In the genomic region with DNA sequence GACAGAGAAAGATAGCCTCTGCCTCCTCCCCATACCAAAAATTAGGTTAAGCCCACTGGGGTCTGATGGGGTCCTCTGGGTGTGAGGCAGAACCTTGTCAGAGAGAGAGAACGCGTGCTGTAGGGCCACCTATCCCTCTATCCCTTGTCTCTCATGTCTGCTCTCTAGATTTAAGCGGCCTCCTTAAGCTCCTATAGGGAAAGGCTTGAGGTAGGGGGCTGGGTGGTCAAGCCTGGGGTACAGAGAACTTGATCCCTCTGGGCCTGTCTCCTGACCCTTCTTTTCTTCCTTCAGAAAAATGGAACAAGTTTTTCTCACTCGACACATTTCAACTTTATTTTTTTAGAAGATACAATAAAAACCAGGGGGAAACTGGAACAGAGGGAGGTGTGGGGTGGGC, we compare ENCODE assay signal across 29 mouse cellular contexts. TPM values are rescaled to one million over a fixed set of nuclear protein-coding genes. Genes with fewer than 3 reads are reported as not detected.
A peak's percentile ranks its signal among the peaks of the same experiment; 100 is the strongest.
DNase-seq lines count a peak whose midpoint lies in the region; ATAC-seq and TF ChIP-seq lines count a peak whose summit lies in the region.
"Had no signal": no experiment of that assay in that cellular context is flagged by ENCODE, and none has a peak within 500 bp of the region (broad histone marks: within the 10 kb centered on the region; RNA-seq: fewer than 3 reads in every experiment).

No protein-coding gene starts in this region.

- TF ChIP-seq CTCF in layer of hippocampus, adult 2 months (conservative IDR thresholded peaks at IDR 0.05), result no peak
- no peak for TF ChIP-seq CTCF in lung, postnatal 0 days (IDR thresholded peaks at IDR 0.05)

- no peak for TF ChIP-seq EP300 in lung, postnatal 0 days (IDR thresholded peaks at IDR 0.05)

- H3K4me1 ChIP-seq in forebrain, embryonic 14.5 days (ENCODE audit: control insufficient read depth, insufficient read depth, low read length), result peaks cover 19% of the 10 kb centered on the region
- H3K4me1 ChIP-seq in hindbrain, embryonic 16.5 days (ENCODE audit: control insufficient read depth, insufficient read depth, low read depth, low read length), result peaks cover 17% of the 10 kb centered on the region
- peaks cover 3% of the 10 kb centered on the region; the same call in 1 of the 2 replicates for H3K4me1 ChIP-seq in lung, postnatal 0 days (ENCODE audit: insufficient read depth, low read depth, low read length)

- no peak for ATAC-seq in forebrain, embryonic 14.5 days
- ATAC-seq in hindbrain, embryonic 16.5 days, result no peak
- ATAC-seq in lung, postnatal 0 days, result no peak
- ATAC-seq: intestine, embryonic 15.5 days; liver, postnatal 0 days; midbrain, embryonic 16.5 days had no signal

- WGBS in forebrain, embryonic 14.5 days, result 73% methylated on average over 4 of the region's 4 CpGs
- 72% methylated on average over 4 of the region's 4 CpGs for WGBS in hindbrain, embryonic 16.5 days
- WGBS in lung, postnatal 0 days, result 67% methylated on average over 4 of the region's 4 CpGs

- H3K9me3 ChIP-seq in forebrain, embryonic 14.5 days (replicated peaks; ENCODE audit: control insufficient read depth, low read length), result no peaks in the 10 kb centered on the region
- H3K9me3 ChIP-seq in hindbrain, embryonic 16.5 days (ENCODE audit: control insufficient read depth, low read length), result no peaks in the 10 kb centered on the region
- H3K9me3 ChIP-seq in lung, postnatal 0 days (ENCODE audit: low read length), result no peaks in the 10 kb centered on the region
- H3K9me3 ChIP-seq: embryonic facial prominence, embryonic 13.5 days; heart, embryonic 10.5 days; intestine, embryonic 15.5 days; limb, embryonic 12.5 days; midbrain, embryonic 10.5 days had no signal

- H3K4me3 ChIP-seq in layer of hippocampus, adult 2 months, result no peak overlapping the region
- H3K4me3 ChIP-seq in forebrain, embryonic 14.5 days (ENCODE audit: low read depth, low read length), result no peak overlapping the region
- no peak overlapping the region for H3K4me3 ChIP-seq in hindbrain, embryonic 16.5 days (ENCODE audit: low read length)
- H3K4me3 ChIP-seq in lung, postnatal 0 days (ENCODE audit: low read depth, low read length), result no peak overlapping the region
- H3K4me3 ChIP-seq: embryonic facial prominence, embryonic 13.5 days; erythroblast, embryonic 14.5 days; heart, embryonic 10.5 days; intestine, embryonic 15.5 days; limb, embryonic 12.5 days; midbrain, embryonic 10.5 days; myocyte had no signal

- no peak overlapping the region for H3K9ac ChIP-seq in forebrain, embryonic 14.5 days (ENCODE audit: low read length)
- no peak overlapping the region for H3K9ac ChIP-seq in hindbrain, embryonic 16.5 days (ENCODE audit: low read depth, low read length)
- no peak overlapping the region for H3K9ac ChIP-seq in lung, postnatal 0 days (replicated peaks; ENCODE audit: low read depth)
- H3K9ac ChIP-seq: embryonic facial prominence, embryonic 13.5 days; intestine, embryonic 15.5 days; limb, embryonic 12.5 days; liver, postnatal 0 days had no signal

- peaks cover 76% of the 10 kb centered on the region for H3K27me3 ChIP-seq in forebrain, embryonic 14.5 days (replicated peaks; ENCODE audit: control insufficient read depth, insufficient read depth, low read length)
- peaks cover 61% of the 10 kb centered on the region for H3K27me3 ChIP-seq in hindbrain, embryonic 16.5 days (replicated peaks; ENCODE audit: control insufficient read depth, insufficient read depth, low read length)
- peaks cover 87% of the 10 kb centered on the region for H3K27me3 ChIP-seq in lung, postnatal 0 days (replicated peaks; ENCODE audit: insufficient read depth, low read length)

- H3K36me3 ChIP-seq in forebrain, embryonic 14.5 days (ENCODE audit: control insufficient read depth, insufficient read depth, low read length), result no peaks in the 10 kb centered on the region
- H3K36me3 ChIP-seq in hindbrain, embryonic 16.5 days (ENCODE audit: control insufficient read depth, insufficient read depth, low read length), result no peaks in the 10 kb centered on the region
- H3K36me3 ChIP-seq in lung, postnatal 0 days (ENCODE audit: insufficient read depth, low read length), result no peaks in the 10 kb centered on the region
- H3K36me3 ChIP-seq: embryonic facial prominence, embryonic 13.5 days; heart, embryonic 10.5 days; intestine, embryonic 15.5 days; limb, embryonic 12.5 days; midbrain, embryonic 10.5 days had no signal

- H3K4me2 ChIP-seq in forebrain, embryonic 14.5 days (ENCODE audit: low read length), result no peak overlapping the region
- no peak overlapping the region for H3K4me2 ChIP-seq in hindbrain, embryonic 16.5 days (ENCODE audit: low read length)
- no peak overlapping the region for H3K4me2 ChIP-seq in lung, postnatal 0 days (replicated peaks; ENCODE audit: low read depth, low read length)
- H3K4me2 ChIP-seq: embryonic facial prominence, embryonic 13.5 days; intestine, embryonic 15.5 days; limb, embryonic 12.5 days; liver, embryonic 11.5 days had no signal

- DNase-seq in cerebellum, adult 9-11 months, result peak; percentile 54
- DNase-seq in cerebellum, adult 9-10 months, result no peak
- no peak for DNase-seq in layer of hippocampus, adult 2 months (ENCODE audit: low spot score in 2 of 2)
- no peak for DNase-seq in layer of hippocampus, adult 18-20 months (ENCODE audit: low spot score in 2 of 2)
- no peak for DNase-seq in forebrain, embryonic 14.5 days (ENCODE audit: low spot score)
- no peak for DNase-seq in lung, postnatal 0 days (ENCODE audit: low spot score)
- DNase-seq: adrenal gland, postnatal 25 days; heart, postnatal 4 days; kidney, adult 8-10 months; kidney, postnatal 10 days; liver, postnatal 0 days; lung, postnatal 10 days; spleen, adult 18-20 months had no signal

- peak overlapping the region; percentile 94 for H3K27ac ChIP-seq in layer of hippocampus, adult 2 months
- H3K27ac ChIP-seq in forebrain, embryonic 14.5 days (ENCODE audit: low read depth, low read length), result peak overlapping the region; percentile 93
- H3K27ac ChIP-seq in hindbrain, embryonic 16.5 days (ENCODE audit: low read depth, low read length), result peak overlapping the region; percentile 67
- H3K27ac ChIP-seq in lung, postnatal 0 days (ENCODE audit: low read length), result no peak overlapping the region
- H3K27ac ChIP-seq: embryonic facial prominence, embryonic 13.5 days; heart, embryonic 10.5 days; intestine, embryonic 15.5 days; limb, embryonic 12.5 days; midbrain, embryonic 10.5 days had no signal

RNA-seq across cellular contexts. Expression of a gene that starts 3.4 kb away (rescaled TPM):
- total RNA-seq in layer of hippocampus, adult 2 months (2021), result 100 to 1,000 TPM; 163 to 165 TPM
- 100 to 1,000 TPM; 158 to 159 TPM for total RNA-seq in layer of hippocampus, adult 18-20 months (2021)
- 64.1 and 90.9 TPM in 2 replicates for polyA plus RNA-seq in forebrain, embryonic 14.5 days (2014; fragmentation: Nextera tagmentation; extraction: Ambion mirVana)
- 22.9 and 23.4 TPM in 2 replicates for polyA plus RNA-seq in hindbrain, embryonic 16.5 days (2015; fragmentation: Nextera tagmentation; extraction: Ambion mirVana)
- not detected in 2 replicates for polyA plus RNA-seq in lung, postnatal 0 days (2015; fragmentation: Nextera tagmentation; extraction: Ambion mirVana)
- total RNA-seq: adrenal gland, postnatal 25 days; ES-E14; gastrocnemius, adult 8-10 months; heart, postnatal 4 days had no signal
- polyA plus RNA-seq: erythroblast, embryonic 14.5 days; gonadal fat pad, adult 2 months; heart, embryonic 10.5 days; heart, embryonic 16.5 days; liver, postnatal 0 days; myocyte; thymus, postnatal 0 days had no signal

RNA-seq across cellular contexts. Expression of a gene that starts 15.4 kb away (rescaled TPM):
- total RNA-seq in layer of hippocampus, adult 2 months (2021), result 10 to 100 TPM; 55.9 to 56.2 TPM
- total RNA-seq in layer of hippocampus, adult 18-20 months (2021), result 10 to 100 TPM; 59.9 to 65.4 TPM
- 33.1 and 42.2 TPM in 2 replicates for polyA plus RNA-seq in forebrain, embryonic 14.5 days (2014; fragmentation: Nextera tagmentation; extraction: Ambion mirVana)
- 7.7 and 9.3 TPM in 2 replicates for polyA plus RNA-seq in hindbrain, embryonic 16.5 days (2015; fragmentation: Nextera tagmentation; extraction: Ambion mirVana)
- 11.8 and 18.6 TPM in 2 replicates for polyA plus RNA-seq in lung, postnatal 0 days (2015; fragmentation: Nextera tagmentation; extraction: Ambion mirVana)
- polyA plus RNA-seq: myocyte had no signal

RNA-seq across cellular contexts. Expression of a gene that starts 25.3 kb away (rescaled TPM):
- total RNA-seq in layer of hippocampus, adult 2 months (2021), result 10 to 100 TPM; 32.9 to 35.5 TPM
- total RNA-seq in layer of hippocampus, adult 18-20 months (2021), result 10 to 100 TPM; 35.3 to 36.7 TPM
- 43.8 and 46.6 TPM in 2 replicates for polyA plus RNA-seq in forebrain, embryonic 14.5 days (2014; fragmentation: Nextera tagmentation; extraction: Ambion mirVana)
- 39.0 and 39.9 TPM in 2 replicates for polyA plus RNA-seq in hindbrain, embryonic 16.5 days (2015; fragmentation: Nextera tagmentation; extraction: Ambion mirVana)
- polyA plus RNA-seq in lung, postnatal 0 days (2015; fragmentation: Nextera tagmentation; extraction: Ambion mirVana), result 69.9 and 73.1 TPM in 2 replicates

RNA-seq across cellular contexts. Expression of a gene that starts 50.8 kb away (rescaled TPM):
- total RNA-seq in layer of hippocampus, adult 2 months (2021), result 1 to 10 TPM in 1 of 2 experiments, under 1 TPM in 1; 0.92 to 1.0 TPM
- total RNA-seq in layer of hippocampus, adult 18-20 months (2021), result under 1 TPM; 0.92 to 0.96 TPM
- polyA plus RNA-seq in forebrain, embryonic 14.5 days (2014; fragmentation: Nextera tagmentation; extraction: Ambion mirVana), result 0.23 TPM in 1 of 2 replicates, not detected in the other
- 0.16 and 1.7 TPM in 2 replicates for polyA plus RNA-seq in hindbrain, embryonic 16.5 days (2015; fragmentation: Nextera tagmentation; extraction: Ambion mirVana)
- polyA plus RNA-seq in lung, postnatal 0 days (2015; fragmentation: Nextera tagmentation; extraction: Ambion mirVana), result 5.8 and 6.4 TPM in 2 replicates
- polyA plus RNA-seq: erythroblast, embryonic 14.5 days; midbrain, embryonic 10.5 days; midbrain, embryonic 16.5 days; thymus, postnatal 0 days had no signal

RNA-seq across cellular contexts. Expression of a gene that starts 53.4 kb away (rescaled TPM):
- not detected for total RNA-seq in layer of hippocampus, adult 2 months (2021)
- total RNA-seq in layer of hippocampus, adult 18-20 months (2021), result under 1 TPM in 1 of 2 experiments, not detected in 1; 0.37 TPM
- 0.32 and 0.36 TPM in 2 replicates for polyA plus RNA-seq in forebrain, embryonic 14.5 days (2014; fragmentation: Nextera tagmentation; extraction: Ambion mirVana)
- polyA plus RNA-seq in hindbrain, embryonic 16.5 days (2015; fragmentation: Nextera tagmentation; extraction: Ambion mirVana), result 4.5 and 4.9 TPM in 2 replicates
- polyA plus RNA-seq in lung, postnatal 0 days (2015; fragmentation: Nextera tagmentation; extraction: Ambion mirVana), result 0.12 TPM in 1 of 2 replicates, not detected in the other
- total RNA-seq: heart, postnatal 4 days; layer of hippocampus, postnatal 25 days had no signal
- polyA plus RNA-seq: erythroblast, embryonic 14.5 days; intestine, embryonic 15.5 days; liver, postnatal 0 days; midbrain, embryonic 10.5 days had no signal

Comparison
In these comparisons a context has a peak if more than half of its experiments do, and no peak if none do; other contexts are left out.
1. RNA of a gene that starts 3.4 kb away (polyA plus RNA-seq): 64.1 to 90.9 TPM in forebrain, embryonic 14.5 days and 22.9 to 23.4 TPM in hindbrain, embryonic 16.5 days; not detected in lung, postnatal 0 days; every median in the first group is over 10 times any median in the second.